ENCODE assay signal across 28 mouse cellular contexts in genomic region chr14:118142283-118142682, GRCm38 (mm10). TPM values are rescaled to one million over a fixed set of nuclear protein-coding genes. Genes with fewer than 3 reads are reported as not detected.
"Had no signal": no experiment of that assay in that cellular context is flagged by ENCODE, and none has a peak within 500 bp of the region (broad histone marks: within the 10 kb centered on the region; RNA-seq: fewer than 3 reads in every experiment).

No protein-coding gene starts in this region.

- H3K4me3 ChIP-seq: embryonic facial prominence, embryonic 12.5 days; embryonic facial prominence, embryonic 13.5 days; embryonic facial prominence, embryonic 15.5 days; erythroblast, embryonic 14.5 days; forebrain, embryonic 10.5 days; forebrain, embryonic 12.5 days; forebrain, embryonic 13.5 days; forebrain, embryonic 15.5 days; gastrocnemius, adult 2 months; heart, adult 2 months had no signal

- H3K9ac ChIP-seq: embryonic facial prominence, embryonic 12.5 days; embryonic facial prominence, embryonic 13.5 days; embryonic facial prominence, embryonic 15.5 days; forebrain, embryonic 12.5 days; forebrain, embryonic 13.5 days; forebrain, embryonic 15.5 days; forebrain, postnatal 0 days had no signal

- H3K9me3 ChIP-seq: embryonic facial prominence, embryonic 12.5 days; embryonic facial prominence, embryonic 13.5 days; embryonic facial prominence, embryonic 15.5 days; forebrain, embryonic 10.5 days; forebrain, embryonic 12.5 days; forebrain, embryonic 13.5 days; forebrain, embryonic 15.5 days had no signal

- DNase-seq: cerebellum, adult 18-20 months; cerebellum, adult 2 months; cerebellum, adult 8-10 months; cerebellum, adult 9-10 months; cerebellum, adult 9-11 months; cerebellum, postnatal 10 days; cerebellum, postnatal 14 days; cerebellum, postnatal 25 days; cerebellum, postnatal 36 days; embryo, embryonic 11 days; forebrain, postnatal 0 days; gastrocnemius, adult 2 months; gastrocnemius, postnatal 10 days; gastrocnemius, postnatal 14 days; gastrocnemius, postnatal 25 days; gastrocnemius, postnatal 36 days; heart, adult 18-20 months; heart, adult 2 months had no signal

- H3K27ac ChIP-seq: embryonic facial prominence, embryonic 12.5 days; embryonic facial prominence, embryonic 13.5 days; embryonic facial prominence, embryonic 15.5 days; forebrain, embryonic 10.5 days; forebrain, embryonic 12.5 days; forebrain, embryonic 13.5 days; forebrain, embryonic 15.5 days; gastrocnemius, adult 2 months; heart, adult 2 months had no signal

- H3K27me3 ChIP-seq: embryonic facial prominence, embryonic 12.5 days; embryonic facial prominence, embryonic 13.5 days; embryonic facial prominence, embryonic 15.5 days; forebrain, embryonic 12.5 days; forebrain, embryonic 13.5 days; forebrain, embryonic 15.5 days had no signal

- H3K4me2 ChIP-seq: embryonic facial prominence, embryonic 12.5 days; embryonic facial prominence, embryonic 13.5 days; embryonic facial prominence, embryonic 15.5 days; forebrain, embryonic 12.5 days; forebrain, embryonic 13.5 days; forebrain, embryonic 15.5 days had no signal

- ATAC-seq: forebrain, embryonic 13.5 days; forebrain, embryonic 14.5 days; forebrain, embryonic 15.5 days; forebrain, embryonic 16.5 days; forebrain, postnatal 0 days had no signal

RNA-seq across cellular contexts. Expression of gene Tgds, which starts 9.7 kb away (rescaled TPM):
- polyA plus RNA-seq: erythroblast, embryonic 14.5 days had no signal
